Mouse (Mus musculus): Measurements from ENCODE around the gene Plek2. TPM values are rescaled to one million over a fixed set of nuclear protein-coding genes. Genes with fewer than 3 reads are reported as not detected.

Plek2 gene
- polyA plus RNA-seq, 1 experiment from 2014 or later, result 0.77 TPM

GRCm38 (mm10) chr12:78901467-78901866, 5.3 kb downstream of the Plek2 start:
- H3K9me3 ChIP-seq (replicated peaks; ENCODE audit: control insufficient read depth, low read length), result no peaks in the 10 kb centered on the region
- H3K4me1 ChIP-seq (ENCODE audit: control insufficient read depth, insufficient read depth, low read length), result no peaks in the 10 kb centered on the region
- no peak for DNase-seq (ENCODE audit: low spot score)
- H3K9ac ChIP-seq (ENCODE audit: low read length), result no peak overlapping the region
- no peak overlapping the region for H3K4me2 ChIP-seq (ENCODE audit: low read length)
- no peak for ATAC-seq
- H3K4me3 ChIP-seq (ENCODE audit: low read depth, low read length), result no peak overlapping the region
- H3K27me3 ChIP-seq (replicated peaks; ENCODE audit: control insufficient read depth, insufficient read depth, low read length), result no peaks in the 10 kb centered on the region; the same call in 1 of the 2 replicates
- H3K36me3 ChIP-seq (ENCODE audit: control insufficient read depth, insufficient read depth, low read length), result no peaks in the 10 kb centered on the region
- 94% methylated on average over 5 of the region's 5 CpGs for WGBS
- no peak overlapping the region for H3K27ac ChIP-seq (ENCODE audit: low read depth, low read length)

- Histone ChIP-seq H3K27me3 (replicated peaks; ENCODE audit: control insufficient read depth, insufficient read depth, low read length) (no peaks in the 10 kb centered on the region), H3K4me3 (ENCODE audit: low read depth, low read length) (no peak overlapping the region), H3K9me3 (replicated peaks; ENCODE audit: control insufficient read depth, low read length) (no peaks in the 10 kb centered on the region), H3K27ac (ENCODE audit: low read depth, low read length) (no peak overlapping the region), H3K36me3 (ENCODE audit: control insufficient read depth, insufficient read depth, low read length) (no peaks in the 10 kb centered on the region), H3K4me2 (ENCODE audit: low read length) (no peak overlapping the region), H3K4me1 (ENCODE audit: control insufficient read depth, insufficient read depth, low read length) (no peaks in the 10 kb centered on the region), H3K9ac (ENCODE audit: low read length) (no peak overlapping the region)
- WGBS, result 89% methylated on average over 1 of the region's 1 CpGs
- ATAC-seq, result no peak
- no peak for DNase-seq (ENCODE audit: low spot score)
Measured at GRCm38 (mm10) chr12:78897861-78898260, 8.9 kb downstream of the Plek2 start.

- WGBS, result 83% methylated on average over 2 of the region's 2 CpGs
- no peak for ATAC-seq
Measured at GRCm38 (mm10) chr12:78891149-78891548, 15.6 kb downstream of the Plek2 start.

GRCm38 (mm10) chr12:78890062-78890461, 16.7 kb downstream of the Plek2 start:
- DNase-seq (ENCODE audit: low spot score), result no peak
- Histone ChIP-seq H3K4me2 (ENCODE audit: low read length) (no peak overlapping the region), H3K9me3 (replicated peaks; ENCODE audit: control insufficient read depth, low read length) (no peaks in the 10 kb centered on the region), H3K27ac (ENCODE audit: low read depth, low read length) (no peak overlapping the region), H3K4me3 (ENCODE audit: low read depth, low read length) (no peak overlapping the region), H3K4me1 (ENCODE audit: control insufficient read depth, insufficient read depth, low read length) (no peaks in the 10 kb centered on the region), H3K9ac (ENCODE audit: low read length) (no peak overlapping the region), H3K36me3 (ENCODE audit: control insufficient read depth, insufficient read depth, low read length) (peaks cover 18% of the 10 kb centered on the region), H3K27me3 (replicated peaks; ENCODE audit: control insufficient read depth, insufficient read depth, low read length) (no peaks in the 10 kb centered on the region)
- 79% methylated on average over 1 of the region's 1 CpGs for WGBS
- ATAC-seq, result no peak

More at GRCm38 (mm10) chr12:78891149-78891548, 15.6 kb downstream of the Plek2 start:
- no peak for DNase-seq (ENCODE audit: low spot score)
- no peak overlapping the region for H3K4me2 ChIP-seq (ENCODE audit: low read length)
- H3K27me3 ChIP-seq (replicated peaks; ENCODE audit: control insufficient read depth, insufficient read depth, low read length), result no peaks in the 10 kb centered on the region
- H3K9ac ChIP-seq (ENCODE audit: low read length), result no peak overlapping the region
- H3K4me3 ChIP-seq (ENCODE audit: low read depth, low read length), result no peak overlapping the region
- no peak overlapping the region for H3K27ac ChIP-seq (ENCODE audit: low read depth, low read length)
- H3K4me1 ChIP-seq (ENCODE audit: control insufficient read depth, insufficient read depth, low read length), result no peaks in the 10 kb centered on the region
- H3K9me3 ChIP-seq (replicated peaks; ENCODE audit: control insufficient read depth, low read length), result no peaks in the 10 kb centered on the region
- peaks cover 8% of the 10 kb centered on the region for H3K36me3 ChIP-seq (ENCODE audit: control insufficient read depth, insufficient read depth, low read length)

- ATAC-seq, result no peak
- peaks cover 52% of the 10 kb centered on the region for H3K36me3 ChIP-seq (ENCODE audit: control insufficient read depth, insufficient read depth, low read length)
Measured at GRCm38 (mm10) chr12:78874581-78874980, 32.2 kb downstream of the Plek2 start.

GRCm38 (mm10) chr12:78868115-78868514, 38.6 kb downstream of the Plek2 start:
- no peak for ATAC-seq
- H3K4me1 ChIP-seq (ENCODE audit: control insufficient read depth, insufficient read depth, low read length), result peaks cover 6% of the 10 kb centered on the region; the same call in 1 of the 2 replicates
- H3K27ac ChIP-seq (ENCODE audit: low read depth, low read length), result no peak overlapping the region
- no peak overlapping the region for H3K4me2 ChIP-seq (ENCODE audit: low read length)
- WGBS, result 91% methylated on average over 1 of the region's 1 CpGs
- no peaks in the 10 kb centered on the region for H3K27me3 ChIP-seq (replicated peaks; ENCODE audit: control insufficient read depth, insufficient read depth, low read length)
- peaks cover 35% of the 10 kb centered on the region for H3K36me3 ChIP-seq (ENCODE audit: control insufficient read depth, insufficient read depth, low read length)
- DNase-seq (ENCODE audit: low spot score), result no peak
- no peak overlapping the region for H3K4me3 ChIP-seq (ENCODE audit: low read depth, low read length)
- no peak overlapping the region for H3K9ac ChIP-seq (ENCODE audit: low read length)
- no peaks in the 10 kb centered on the region for H3K9me3 ChIP-seq (replicated peaks; ENCODE audit: control insufficient read depth, low read length)

More at GRCm38 (mm10) chr12:78874581-78874980, 32.2 kb downstream of the Plek2 start:
- H3K9ac ChIP-seq (ENCODE audit: low read length), result no peak overlapping the region
- 98% methylated on average over 3 of the region's 3 CpGs for WGBS
- no peaks in the 10 kb centered on the region for H3K9me3 ChIP-seq (replicated peaks; ENCODE audit: control insufficient read depth, low read length)
- no peaks in the 10 kb centered on the region for H3K27me3 ChIP-seq (replicated peaks; ENCODE audit: control insufficient read depth, insufficient read depth, low read length)
- no peak overlapping the region for H3K27ac ChIP-seq (ENCODE audit: low read depth, low read length)
- no peaks in the 10 kb centered on the region for H3K4me1 ChIP-seq (ENCODE audit: control insufficient read depth, insufficient read depth, low read length)
- H3K4me2 ChIP-seq (ENCODE audit: low read length), result no peak overlapping the region
- DNase-seq (ENCODE audit: low spot score), result no peak
- H3K4me3 ChIP-seq (ENCODE audit: low read depth, low read length), result no peak overlapping the region

- no peaks in the 10 kb centered on the region for H3K27me3 ChIP-seq (replicated peaks; ENCODE audit: control insufficient read depth, insufficient read depth, low read length)
- H3K4me2 ChIP-seq (ENCODE audit: low read length), result no peak overlapping the region
- ATAC-seq, result no peak
- H3K27ac ChIP-seq (ENCODE audit: low read depth, low read length), result no peak overlapping the region
- 100% methylated on average over 1 of the region's 1 CpGs for WGBS
- H3K9ac ChIP-seq (ENCODE audit: low read length), result no peak overlapping the region
- peaks cover 22% of the 10 kb centered on the region for H3K36me3 ChIP-seq (ENCODE audit: control insufficient read depth, insufficient read depth, low read length)
- no peaks in the 10 kb centered on the region for H3K9me3 ChIP-seq (replicated peaks; ENCODE audit: control insufficient read depth, low read length)
- peaks cover 16% of the 10 kb centered on the region for H3K4me1 ChIP-seq (ENCODE audit: control insufficient read depth, insufficient read depth, low read length)
- DNase-seq (ENCODE audit: low spot score), result no peak
- no peak overlapping the region for H3K4me3 ChIP-seq (ENCODE audit: low read depth, low read length)
Measured at GRCm38 (mm10) chr12:78865434-78865833, 41.3 kb downstream of the Plek2 start.

GRCm38 (mm10) chr12:78862254-78862730, 44.5 kb downstream of the Plek2 start:
- ATAC-seq, result no peak; the same call in 1 of the 2 replicates
- H3K27me3 ChIP-seq (replicated peaks; ENCODE audit: control insufficient read depth, insufficient read depth, low read length), result no peaks in the 10 kb centered on the region
- WGBS, result under 1% methylated on average over 22 of the region's 22 CpGs

GRCm38 (mm10) chr12:78861496-78862253, 45.1 kb downstream of the Plek2 start, which contains the start of the genes Atp6v1d and Eif2s1:
Gene Atp6v1d, minus strand, starts transcription at chr12:78861638.
Gene Eif2s1, plus strand, starts transcription at chr12:78861819.
- peak; percentile 99 for DNase-seq (ENCODE audit: low spot score)
- Histone ChIP-seq H3K4me3 (ENCODE audit: low read depth, low read length) (peak within 1 kb of the TSS; percentile 84), H3K27me3 (replicated peaks; ENCODE audit: control insufficient read depth, insufficient read depth, low read length) (no peaks in the 10 kb centered on the region), H3K9ac (ENCODE audit: low read length) (peak within 1 kb of the TSS; percentile 87), H3K9me3 (replicated peaks; ENCODE audit: control insufficient read depth, low read length) (no peaks in the 10 kb centered on the region), H3K4me1 (ENCODE audit: control insufficient read depth, insufficient read depth, low read length) (peaks cover 17% of the 10 kb centered on the region), H3K27ac (ENCODE audit: low read depth, low read length) (peak within 1 kb of the TSS; percentile 86), H3K4me2 (ENCODE audit: low read length) (peak within 1 kb of the TSS; percentile 81), H3K36me3 (ENCODE audit: control insufficient read depth, insufficient read depth, low read length) (no peaks in the 10 kb centered on the region)
- under 1% methylated on average over 55 of the region's 55 CpGs for WGBS
- peak; percentile 100 for ATAC-seq

More at GRCm38 (mm10) chr12:78862254-78862730, 44.5 kb downstream of the Plek2 start:
- Histone ChIP-seq H3K4me2 (ENCODE audit: low read length) (peak overlapping the region; percentile 81), H3K27ac (ENCODE audit: low read depth, low read length) (peak overlapping the region; percentile 86), H3K4me3 (ENCODE audit: low read depth, low read length) (peak overlapping the region; percentile 84), H3K9ac (ENCODE audit: low read length) (peak overlapping the region; percentile 87), H3K36me3 (ENCODE audit: control insufficient read depth, insufficient read depth, low read length) (peaks cover 1% of the 10 kb centered on the region; the same call in 1 of the 2 replicates), H3K9me3 (replicated peaks; ENCODE audit: control insufficient read depth, low read length) (no peaks in the 10 kb centered on the region), H3K4me1 (ENCODE audit: control insufficient read depth, insufficient read depth, low read length) (peaks cover 17% of the 10 kb centered on the region)
- DNase-seq (ENCODE audit: low spot score), result no peak
